Mouse (Mus musculus) hindbrain, postnatal 0 days (tissue): ENCODE measurements around the gene Tgfb1. TPM values are rescaled to one million over a fixed set of nuclear protein-coding genes. Genes with fewer than 3 reads are reported as not detected.

Experiments
- ATAC-seq: fragments of 200-750 bp; cut with Nextera tagmentation; 2 replicates; pipeline ENCODE4 v1.8.0; 2017; ENCODE audit warnings: mild to moderate bottlenecking, moderate TSS enrichment, moderate library complexity
- DNase-seq: peaks from one replicate; pipeline ENCODE4 v3.0.0-alpha.2; 2015; ENCODE audit warnings: low spot score
- H3K27ac ChIP-seq: fragments of 300-500 bp; sonication (generic); 2 replicates; pipeline ENCODE4 v1.5.1; 2014; ENCODE audit warnings: mild to moderate bottlenecking
- H3K27me3 ChIP-seq: fragments of 300-500 bp; sonication (generic); 2 replicates; pipeline ENCODE4 v1.6.1; 2014; ENCODE audit warnings: low read length, mixed read lengths; ENCODE audit not compliant: insufficient read depth
- H3K36me3 ChIP-seq: fragments of 300-500 bp; sonication (generic); 2 replicates; pipeline ENCODE4 v1.6.1; 2014; ENCODE audit warnings: low read length, mixed read lengths; ENCODE audit not compliant: insufficient read depth
- H3K4me1 ChIP-seq: fragments of 300-500 bp; sonication (generic); 2 replicates; pipeline ENCODE4 v1.6.1; 2014; ENCODE audit warnings: antibody characterized with exemption, low read length, mixed read lengths; ENCODE audit not compliant: insufficient read depth
- H3K4me2 ChIP-seq: fragments of 300-500 bp; sonication (generic); 2 replicates; pipeline ENCODE4 v1.6.1; 2014; ENCODE audit warnings: low read depth, mild to moderate bottlenecking, low read length, moderate library complexity, mixed read lengths
- H3K4me3 ChIP-seq: fragments of 300-500 bp; sonication (generic); 2 replicates; pipeline ENCODE4 v1.5.1; 2014; ENCODE audit warnings: low read length
- H3K9ac ChIP-seq: fragments of 300-500 bp; sonication (generic); replicated peaks from 2 replicates; pipeline ENCODE4 v1.6.1; 2014; ENCODE audit warnings: mild to moderate bottlenecking, low read length, moderate library complexity, mixed read lengths
- H3K9me3 ChIP-seq: fragments of 300-500 bp; sonication (generic); 2 replicates; pipeline ENCODE4 v1.6.1; 2016; ENCODE audit warnings: low read length, mixed read lengths
- CTCF ChIP-seq: IDR thresholded peaks from 2 replicates; pipeline ENCODE4 v1.5.1; 2016; ENCODE audit warnings: antibody characterized with exemption, control low read depth, low read depth
- WGBS: fragments of 180-500 bp; shearing (Covaris S2); extraction: QIAGEN DNeasy Blood & Tissue Kit; methylation state at CpG from one replicate; pipeline ENCODE4 v1.1.7; 2014; 5-methylcytosine and 5-hydroxymethylcytosine counted together
- polyA plus RNA-seq: library from polyadenylated mRNA; unstranded; fragments of >200 nt; fragmentation: Nextera tagmentation; extraction: Ambion mirVana; gene quantifications from 2 replicates; pipeline ENCODE4 v1.2.1, GENCODE M21; 2015
- total RNA-seq: library from RNA; depleted of rRNA; stranded (reverse); fragments of >200 nt; gene quantifications from 2 replicates; pipeline ENCODE4 v1.2.3, GENCODE M21; 2014; rRNA removed

Tgfb1 gene
- total RNA-seq (2.3 and 2.4 TPM in 2 replicates), polyA plus RNA-seq (0.76 and 0.98 TPM in 2 replicates)

GRCm38 (mm10) chr7:25686680-25687531, at the start of gene Tgfb1:
TSS of gene Tgfb1 (plus strand) at chr7:25687002.
- Histone ChIP-seq H3K9me3 (no peaks in the 10 kb centered on the region), H3K4me2 (peak within 1 kb of the TSS; percentile 86), H3K27ac (no peak within 1 kb of the TSS), H3K4me1 (peaks cover 11% of the 10 kb centered on the region; the same call in 1 of the 2 replicates), H3K27me3 (peaks cover 38% of the 10 kb centered on the region), H3K9ac (peak within 1 kb of the TSS; percentile 44), H3K36me3 (no peaks in the 10 kb centered on the region), H3K4me3 (peak within 1 kb of the TSS; percentile 45)
- 1% methylated on average over 45 of the region's 69 CpGs for WGBS
- 0 out of 2 replicates have a peak, but pooled peaks have one; percentile 13 for ATAC-seq
- DNase-seq, result peak; percentile 40
- peak; percentile 47 for TF ChIP-seq CTCF

- Histone ChIP-seq H3K9ac (no peak overlapping the region), H3K36me3 (peaks cover 18% of the 10 kb centered on the region), H3K9me3 (no peaks in the 10 kb centered on the region), H3K4me1 (no peaks in the 10 kb centered on the region), H3K4me2 (no peak overlapping the region), H3K27me3 (no peaks in the 10 kb centered on the region), H3K27ac (no peak overlapping the region), H3K4me3 (no peak overlapping the region)
- DNase-seq (no peak), ATAC-seq (no peak)
- 88% methylated on average over 5 of the region's 5 CpGs for WGBS
- no peak for TF ChIP-seq CTCF
These were observed 49.7 kb upstream of the Tgfb1 start for GRCm38 (mm10) chr7:25637099-25637498.

GRCm38 (mm10) chr7:25639754-25640153, 47.0 kb upstream of the Tgfb1 start:
- DNase-seq (no peak), ATAC-seq (no peak)
- Histone ChIP-seq H3K27me3 (no peaks in the 10 kb centered on the region), H3K9me3 (no peaks in the 10 kb centered on the region), H3K4me3 (no peak overlapping the region), H3K4me1 (no peaks in the 10 kb centered on the region), H3K36me3 (peaks cover 12% of the 10 kb centered on the region; the same call in 1 of the 2 replicates), H3K9ac (no peak overlapping the region), H3K27ac (no peak overlapping the region), H3K4me2 (no peak overlapping the region)
- TF ChIP-seq CTCF, result no peak
- 79% methylated on average over 4 of the region's 4 CpGs for WGBS

GRCm38 (mm10) chr7:25644136-25644535, 42.7 kb upstream of the Tgfb1 start:
- Histone ChIP-seq H3K36me3 (peaks cover 10% of the 10 kb centered on the region; the same call in 1 of the 2 replicates), H3K4me3 (no peak overlapping the region), H3K9me3 (no peaks in the 10 kb centered on the region), H3K4me2 (no peak overlapping the region), H3K4me1 (no peaks in the 10 kb centered on the region), H3K9ac (no peak overlapping the region), H3K27ac (no peak overlapping the region), H3K27me3 (no peaks in the 10 kb centered on the region)
- TF ChIP-seq CTCF, result no peak
- ATAC-seq, result no peak
- WGBS, result 78% methylated on average over 10 of the region's 10 CpGs
- no peak for DNase-seq

- no peak for TF ChIP-seq CTCF
- DNase-seq (no peak), ATAC-seq (no peak)
- Histone ChIP-seq H3K4me3 (no peak overlapping the region), H3K36me3 (peaks cover 10% of the 10 kb centered on the region; the same call in 1 of the 2 replicates), H3K9me3 (no peaks in the 10 kb centered on the region), H3K4me1 (no peaks in the 10 kb centered on the region), H3K27me3 (no peaks in the 10 kb centered on the region), H3K4me2 (no peak overlapping the region), H3K27ac (no peak overlapping the region), H3K9ac (no peak overlapping the region)
- 74% methylated on average over 4 of the region's 4 CpGs for WGBS
These were observed 42.2 kb upstream of the Tgfb1 start for GRCm38 (mm10) chr7:25644631-25645030.

GRCm38 (mm10) chr7:25645074-25645473, 41.7 kb upstream of the Tgfb1 start:
- no peak overlapping the region for H3K9ac ChIP-seq
- no peaks in the 10 kb centered on the region for H3K27me3 ChIP-seq
- H3K27ac ChIP-seq, result no peak overlapping the region
- H3K36me3 ChIP-seq, result peaks cover 10% of the 10 kb centered on the region; the same call in 1 of the 2 replicates
- WGBS, result 46% methylated on average over 14 of the region's 14 CpGs
- H3K4me1 ChIP-seq, result no peaks in the 10 kb centered on the region
- no peak for ATAC-seq
- H3K4me3 ChIP-seq, result no peak overlapping the region
- TF ChIP-seq CTCF, result no peak
- no peak overlapping the region for H3K4me2 ChIP-seq
- DNase-seq, result no peak
- no peaks in the 10 kb centered on the region for H3K9me3 ChIP-seq
